Mouse (Mus musculus) limb, embryonic 12.5 days (tissue): ENCODE data around the gene Krtap21-1. TPM values are rescaled to one million over a fixed set of nuclear protein-coding genes. Genes with fewer than 3 reads are reported as not detected.

ENCODE experiments used
- ATAC-seq: fragments of 200-750 bp; cut with Nextera tagmentation; 2 replicates; pipeline ENCODE4 v1.8.0; 2017; ENCODE audit warnings: low read depth, moderate TSS enrichment; ENCODE audit not compliant: insufficient number of reproducible peaks, insufficient read depth, low FRiP score, low TSS enrichment
- H3K27ac ChIP-seq: fragments of 300-500 bp; sonication (generic); 2 replicates; pipeline ENCODE4 v1.5.1; 2016; ENCODE audit warnings: mild to moderate bottlenecking, moderate library complexity
- H3K27me3 ChIP-seq: fragments of 300-500 bp; sonication (generic); 2 replicates; pipeline ENCODE4 v1.6.1; 2016; ENCODE audit warnings: mild to moderate bottlenecking, moderate library complexity
- H3K36me3 ChIP-seq: fragments of 300-500 bp; sonication (generic); 2 replicates; pipeline ENCODE4 v1.6.1; 2016; ENCODE audit warnings: mild to moderate bottlenecking, moderate library complexity
- H3K4me1 ChIP-seq: fragments of 300-500 bp; sonication (generic); replicated peaks from 2 replicates; pipeline ENCODE4 v1.6.1; 2016
- H3K4me2 ChIP-seq: fragments of 300-500 bp; sonication (generic); 2 replicates; pipeline ENCODE4 v1.6.1; 2016; ENCODE audit warnings: mild to moderate bottlenecking, moderate library complexity
- H3K4me3 ChIP-seq: fragments of 300-500 bp; sonication (generic); replicated peaks from 2 replicates; pipeline ENCODE4 v1.5.1; 2016; ENCODE audit warnings: mild to moderate bottlenecking
- H3K9ac ChIP-seq: fragments of 300-500 bp; sonication (generic); replicated peaks from 2 replicates; pipeline ENCODE4 v1.6.1; 2016; ENCODE audit warnings: mild to moderate bottlenecking, moderate library complexity
- H3K9me3 ChIP-seq: fragments of 300-500 bp; sonication (generic); 2 replicates; pipeline ENCODE4 v1.6.1; 2016; ENCODE audit warnings: mild to moderate bottlenecking, moderate library complexity
- WGBS: fragments of 180-500 bp; shearing (Covaris S2); methylation state at CpG from one replicate; pipeline ENCODE4 v1.1.7; 2016; 5-methylcytosine and 5-hydroxymethylcytosine counted together
- polyA plus RNA-seq: library from polyadenylated mRNA; unstranded; fragments of >200 nt; fragmentation: Nextera tagmentation; extraction: Ambion mirVana; gene quantifications from 2 replicates; pipeline ENCODE4 v1.2.1, GENCODE M21; 2016

Gene Krtap21-1
- not detected in 2 replicates for polyA plus RNA-seq

- Histone ChIP-seq H3K4me2 (no peak within 1 kb of the TSS), H3K27me3 (no peaks in the 10 kb centered on the region), H3K27ac (no peak within 1 kb of the TSS), H3K9me3 (no peaks in the 10 kb centered on the region), H3K36me3 (no peaks in the 10 kb centered on the region), H3K4me1 (no peaks in the 10 kb centered on the region), H3K4me3 (no peak within 1 kb of the TSS), H3K9ac (no peak within 1 kb of the TSS)
- ATAC-seq, result no peak
- 78% methylated on average over 2 of the region's 2 CpGs for WGBS
These were observed at the start of gene Krtap21-1 for GRCm38 (mm10) chr16:89403768-89404167. TSS of gene Krtap21-1 (minus strand) at chr16:89403868.

- Histone ChIP-seq H3K9me3 (0 out of 2 replicates have a peak, but pooled peaks cover 5% of the 10 kb centered on the region), H3K4me3 (no peak overlapping the region), H3K4me1 (no peaks in the 10 kb centered on the region), H3K9ac (no peak overlapping the region), H3K4me2 (no peak overlapping the region), H3K36me3 (no peaks in the 10 kb centered on the region), H3K27me3 (no peaks in the 10 kb centered on the region), H3K27ac (no peak overlapping the region)
- no peak for ATAC-seq
- WGBS, result 84% methylated on average over 2 of the region's 2 CpGs
These were observed 25.9 kb upstream of the Krtap21-1 start for GRCm38 (mm10) chr16:89429586-89429985.

- Histone ChIP-seq H3K9ac (no peak overlapping the region), H3K27ac (no peak overlapping the region), H3K36me3 (no peaks in the 10 kb centered on the region), H3K9me3 (0 out of 2 replicates have a peak, but pooled peaks cover 5% of the 10 kb centered on the region), H3K4me1 (no peaks in the 10 kb centered on the region), H3K27me3 (no peaks in the 10 kb centered on the region), H3K4me2 (no peak overlapping the region), H3K4me3 (no peak overlapping the region)
- no peak for ATAC-seq
- WGBS, result 84% methylated on average over 5 of the region's 5 CpGs
These were observed 21.6 kb upstream of the Krtap21-1 start for GRCm38 (mm10) chr16:89425310-89425709.

GRCm38 (mm10) chr16:89420011-89420410 lies 16.3 kb upstream of the Krtap21-1 start, which contains the start of gene Krtap6-2:
TSS of gene Krtap6-2 (minus strand) at chr16:89420111.
- H3K4me1 ChIP-seq, result no peaks in the 10 kb centered on the region
- no peak within 1 kb of the TSS for H3K4me3 ChIP-seq
- no peak within 1 kb of the TSS for H3K9ac ChIP-seq
- H3K4me2 ChIP-seq, result no peak within 1 kb of the TSS
- H3K9me3 ChIP-seq, result no peaks in the 10 kb centered on the region
- WGBS, result 96% methylated on average over 3 of the region's 3 CpGs
- no peak within 1 kb of the TSS for H3K27ac ChIP-seq
- no peaks in the 10 kb centered on the region for H3K27me3 ChIP-seq
- no peaks in the 10 kb centered on the region for H3K36me3 ChIP-seq
- ATAC-seq, result no peak

GRCm38 (mm10) chr16:89416311-89416710 lies 12.6 kb upstream of the Krtap21-1 start:
- 85% methylated on average over 3 of the region's 3 CpGs for WGBS

GRCm38 (mm10) chr16:89410345-89411068 lies 6.8 kb upstream of the Krtap21-1 start:
- Histone ChIP-seq H3K4me1 (no peaks in the 10 kb centered on the region), H3K27me3 (no peaks in the 10 kb centered on the region), H3K4me3 (no peak overlapping the region), H3K9me3 (no peaks in the 10 kb centered on the region), H3K9ac (no peak overlapping the region), H3K27ac (no peak overlapping the region), H3K4me2 (no peak overlapping the region), H3K36me3 (no peaks in the 10 kb centered on the region)
- ATAC-seq, result no peak
- WGBS, result 86% methylated on average over 5 of the region's 5 CpGs

More at GRCm38 (mm10) chr16:89416311-89416710, 12.6 kb upstream of the Krtap21-1 start:
- no peak overlapping the region for H3K4me3 ChIP-seq
- no peaks in the 10 kb centered on the region for H3K9me3 ChIP-seq
- no peak for ATAC-seq
- H3K4me2 ChIP-seq, result no peak overlapping the region
- no peak overlapping the region for H3K27ac ChIP-seq
- H3K4me1 ChIP-seq, result no peaks in the 10 kb centered on the region
- no peak overlapping the region for H3K9ac ChIP-seq
- no peaks in the 10 kb centered on the region for H3K27me3 ChIP-seq
- H3K36me3 ChIP-seq, result no peaks in the 10 kb centered on the region

GRCm38 (mm10) chr16:89372734-89373461 lies 30.8 kb downstream of the Krtap21-1 start:
- Histone ChIP-seq H3K36me3 (no peaks in the 10 kb centered on the region), H3K4me3 (no peak overlapping the region), H3K27me3 (no peaks in the 10 kb centered on the region), H3K4me2 (no peak overlapping the region), H3K9ac (no peak overlapping the region), H3K9me3 (no peaks in the 10 kb centered on the region), H3K27ac (no peak overlapping the region), H3K4me1 (no peaks in the 10 kb centered on the region)
- WGBS, result 79% methylated on average over 2 of the region's 2 CpGs
- no peak for ATAC-seq

Other genes starting within 250 kb of the Krtap21-1 start
- not detected in 2 replicates for gene Gm9789, start 245.9 kb downstream of the Krtap21-1 start, polyA plus RNA-seq
- not detected in 2 replicates for gene Gm7735, start 234.4 kb downstream of the Krtap21-1 start, polyA plus RNA-seq
- gene 1110057P08Rik, start 229.1 kb downstream of the Krtap21-1 start, polyA plus RNA-seq, result not detected in 2 replicates
- gene Krtap20-2, start 198.0 kb downstream of the Krtap21-1 start, polyA plus RNA-seq, result not detected in 2 replicates
- not detected in 2 replicates for gene Krtap6-2, start 16.2 kb upstream of the Krtap21-1 start, polyA plus RNA-seq
- not detected in 2 replicates for gene Krtap8-1, start 84.1 kb upstream of the Krtap21-1 start, polyA plus RNA-seq
- gene Krtap7-1, start 104.5 kb upstream of the Krtap21-1 start, polyA plus RNA-seq, result not detected in 2 replicates
- not detected in 2 replicates for gene Krtap11-1, start 167.3 kb upstream of the Krtap21-1 start, polyA plus RNA-seq